Mouse (Mus musculus) liver, embryonic 16.5 days (tissue): Measurements from ENCODE around the gene Chn1. TPM values are rescaled to one million over a fixed set of nuclear protein-coding genes. Genes with fewer than 3 reads are reported as not detected.

Source experiments
- ATAC-seq: fragments of 200-750 bp; cut with Nextera tagmentation; 2 replicates; pipeline ENCODE4 v1.8.0; 2017; ENCODE audit warnings: low read depth, mild to moderate bottlenecking, moderate number of reproducible peaks, moderate library complexity
- H3K27ac ChIP-seq: fragments of 300-500 bp; sonication (generic); 2 replicates; pipeline ENCODE4 v1.5.1; 2014; ENCODE audit warnings: mild to moderate bottlenecking, low read length
- H3K27me3 ChIP-seq: fragments of 300-500 bp; sonication (generic); 2 replicates; pipeline ENCODE4 v1.6.1; 2014; ENCODE audit warnings: low read depth, low read length, mixed read lengths; ENCODE audit not compliant: control insufficient read depth, insufficient read depth
- H3K36me3 ChIP-seq: fragments of 300-500 bp; sonication (generic); 2 replicates; pipeline ENCODE4 v1.6.1; 2014; ENCODE audit warnings: mild to moderate bottlenecking; ENCODE audit not compliant: control insufficient read depth, insufficient read depth
- H3K4me1 ChIP-seq: fragments of 300-500 bp; sonication (generic); 2 replicates; pipeline ENCODE4 v1.6.1; 2014; ENCODE audit warnings: low read depth, low read length, mixed read lengths; ENCODE audit not compliant: control insufficient read depth
- H3K4me2 ChIP-seq: fragments of 300-500 bp; sonication (generic); 2 replicates; pipeline ENCODE4 v1.6.1; 2014; ENCODE audit warnings: low read depth, low read length, mixed read lengths
- H3K4me3 ChIP-seq: fragments of 300-500 bp; sonication (generic); 2 replicates; pipeline ENCODE4 v1.5.1; 2014; ENCODE audit warnings: low read depth, mild to moderate bottlenecking, low read length
- H3K9ac ChIP-seq: fragments of 300-500 bp; sonication (generic); 2 replicates; pipeline ENCODE4 v1.6.1; 2014; ENCODE audit warnings: low read depth, low read length
- H3K9me3 ChIP-seq: fragments of 300-500 bp; sonication (generic); replicated peaks from 2 replicates; pipeline ENCODE4 v1.6.1; 2016; ENCODE audit warnings: low read length; ENCODE audit not compliant: control insufficient read depth
- WGBS: fragments of 180-500 bp; shearing (Covaris S2); extraction: QIAGEN DNeasy Blood & Tissue Kit; methylation state at CpG from one replicate; pipeline ENCODE4 v1.1.7; 2014; ENCODE audit not compliant: insufficient replicate concordance; 5-methylcytosine and 5-hydroxymethylcytosine counted together
- polyA plus RNA-seq: library from polyadenylated mRNA; unstranded; fragments of >200 nt; fragmentation: Nextera tagmentation; extraction: Ambion mirVana; gene quantifications from 2 replicates; pipeline ENCODE4 v1.2.1, GENCODE M21; 2015

The Chn1 gene
- polyA plus RNA-seq, 1 experiment from 2014 or later = 0.33 TPM

DNA sequence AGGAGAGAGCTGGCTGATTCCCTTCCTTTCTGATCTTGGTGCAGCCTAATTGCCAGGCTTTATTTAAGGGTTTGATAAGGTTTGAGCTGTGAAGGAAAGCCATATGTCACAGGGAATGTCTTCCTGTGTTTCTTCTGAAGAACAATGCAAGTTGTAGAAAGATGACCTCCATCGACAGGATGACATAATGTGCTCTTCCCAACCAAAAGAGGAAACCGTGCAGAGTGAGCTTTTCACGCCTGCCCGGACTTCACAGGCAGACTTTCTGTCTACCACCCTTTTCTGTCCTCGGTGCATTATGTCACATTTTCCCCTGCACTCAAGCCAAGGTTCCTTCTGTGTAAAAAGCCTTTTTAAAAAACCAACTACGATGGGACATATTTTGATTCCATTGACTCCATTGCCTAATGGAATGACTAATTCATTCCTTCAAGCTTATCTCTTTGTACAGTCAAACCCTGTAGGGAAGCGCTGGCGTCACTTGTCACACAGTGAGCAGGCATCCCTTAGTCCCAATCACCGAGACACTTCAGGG, 7.3 kb upstream of the Chn1 start:
- Histone ChIP-seq H3K36me3 (no peaks in the 10 kb centered on the region), H3K9ac (no peak overlapping the region), H3K4me3 (no peak overlapping the region), H3K27ac (no peak overlapping the region), H3K27me3 (peaks cover 13% of the 10 kb centered on the region), H3K4me2 (no peak overlapping the region), H3K4me1 (no peaks in the 10 kb centered on the region), H3K9me3 (no peaks in the 10 kb centered on the region)
- WGBS = 14% methylated on average over 9 of the region's 9 CpGs
- ATAC-seq = no peak

DNA sequence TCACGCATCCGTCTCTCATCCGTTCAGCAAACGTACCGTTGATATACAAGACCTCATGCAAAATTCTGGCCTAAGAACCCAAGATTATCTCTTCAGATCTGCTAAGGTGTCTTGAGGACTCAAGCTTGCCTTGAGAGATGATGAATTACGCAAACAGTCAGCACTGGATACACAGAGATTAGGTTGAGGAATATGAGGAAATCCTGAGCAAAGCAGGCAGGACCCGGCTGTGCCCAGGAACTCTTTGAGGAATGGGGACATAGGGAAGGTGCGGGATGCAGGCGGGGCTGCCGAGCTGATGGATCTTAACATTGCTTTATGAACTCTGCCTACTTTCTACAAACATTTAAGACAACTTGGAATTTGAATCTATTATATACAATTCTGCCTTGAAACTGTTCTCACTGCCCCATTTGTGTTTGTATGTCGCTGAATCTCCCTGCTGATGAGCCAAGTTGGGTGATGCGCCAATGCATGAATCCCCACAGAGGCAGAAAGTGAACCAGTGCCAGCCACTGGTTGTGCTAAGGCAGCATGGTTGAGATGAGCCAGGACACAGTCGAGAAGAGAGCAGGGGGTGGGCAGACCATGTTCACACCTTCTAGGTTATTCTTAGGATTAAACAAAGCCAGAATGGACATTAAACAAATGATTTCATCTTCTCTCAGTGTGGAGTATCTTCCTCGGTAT, 5.3 kb upstream of the Chn1 start:
- Histone ChIP-seq H3K9ac (no peak overlapping the region), H3K9me3 (no peaks in the 10 kb centered on the region), H3K4me3 (no peak overlapping the region), H3K4me1 (peaks cover under 1% of the 10 kb centered on the region), H3K27ac (no peak overlapping the region), H3K27me3 (peaks cover 28% of the 10 kb centered on the region), H3K36me3 (no peaks in the 10 kb centered on the region), H3K4me2 (no peak overlapping the region)
- WGBS = 72% methylated on average over 14 of the region's 14 CpGs
- no peak for ATAC-seq

- Histone ChIP-seq H3K9me3 (no peaks in the 10 kb centered on the region), H3K36me3 (no peaks in the 10 kb centered on the region), H3K27ac (no peak overlapping the region), H3K27me3 (peaks cover 35% of the 10 kb centered on the region), H3K4me1 (peaks cover 3% of the 10 kb centered on the region), H3K4me2 (no peak overlapping the region), H3K9ac (no peak overlapping the region), H3K4me3 (no peak overlapping the region)
- no peak for ATAC-seq
- WGBS = 59% methylated on average over 7 of the region's 7 CpGs
These were observed 4.7 kb upstream of the Chn1 start for GRCm38 (mm10) chr2:73779796-73780195.

GRCm38 (mm10) chr2:73779016-73779595, 4.0 kb upstream of the Chn1 start:
- Histone ChIP-seq H3K27ac (no peak overlapping the region), H3K36me3 (no peaks in the 10 kb centered on the region), H3K4me1 (peaks cover 3% of the 10 kb centered on the region), H3K9ac (no peak overlapping the region), H3K27me3 (peaks cover 41% of the 10 kb centered on the region), H3K4me2 (no peak overlapping the region), H3K9me3 (no peaks in the 10 kb centered on the region), H3K4me3 (no peak overlapping the region)
- ATAC-seq = no peak
- WGBS = 52% methylated on average over 4 of the region's 4 CpGs

DNA sequence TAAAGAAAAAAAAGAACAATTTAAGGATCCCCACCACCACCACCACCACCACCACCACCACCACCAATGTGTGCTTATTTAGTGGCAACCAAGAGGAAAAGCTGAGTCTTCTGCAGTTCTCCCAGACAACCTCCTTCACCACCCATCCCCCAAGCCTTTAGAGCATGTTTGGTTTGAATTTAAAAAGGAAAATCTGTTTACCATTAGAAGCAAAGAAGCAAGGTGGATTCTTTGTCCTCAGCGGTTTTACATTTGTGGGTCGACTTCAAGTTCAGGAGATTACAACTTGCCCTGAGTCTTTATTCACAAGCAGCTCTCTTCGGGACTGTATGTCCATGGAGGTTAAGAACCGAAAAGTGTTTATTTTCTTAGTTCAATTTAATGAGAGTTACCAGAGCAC, 1.8 kb upstream of the Chn1 start:
- peaks cover 52% of the 10 kb centered on the region for H3K27me3 ChIP-seq

DNA sequence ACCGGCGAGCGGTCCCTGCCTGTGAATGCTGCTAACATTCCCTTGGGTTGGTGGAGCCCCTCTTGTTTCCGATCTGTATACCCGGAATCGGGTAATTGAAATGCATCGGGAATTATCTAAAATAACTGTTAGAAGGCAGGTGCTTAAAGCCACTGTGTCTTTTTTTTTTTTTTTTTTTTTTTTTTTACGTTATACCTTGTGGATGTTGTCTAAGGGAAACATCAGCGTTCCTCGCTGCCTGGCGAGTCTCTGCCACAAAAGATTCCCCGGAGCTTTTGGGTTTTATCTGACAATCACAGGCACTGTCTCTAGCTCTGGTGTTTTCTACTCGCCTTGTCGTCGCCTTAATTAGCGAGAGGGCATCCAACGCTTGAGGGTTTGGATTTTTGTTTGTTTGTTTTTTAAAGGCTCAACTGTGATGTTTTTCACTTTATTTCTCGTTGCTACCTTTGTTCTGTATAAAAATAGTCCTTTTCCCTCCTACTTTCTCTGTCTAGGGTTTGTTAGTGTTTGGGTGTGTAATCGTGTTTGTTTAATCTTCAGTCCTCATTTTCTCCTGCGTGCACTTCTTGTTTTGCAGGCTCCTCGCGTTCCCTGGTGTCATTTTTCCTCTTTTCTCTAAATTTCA, 651 bp upstream of the Chn1 start:
- H3K36me3 ChIP-seq = no peaks in the 10 kb centered on the region
- H3K4me1 ChIP-seq = peaks cover 3% of the 10 kb centered on the region
- peak overlapping the region; percentile 87 for H3K4me2 ChIP-seq
- peaks cover 52% of the 10 kb centered on the region for H3K27me3 ChIP-seq
- H3K4me3 ChIP-seq = peak overlapping the region; percentile 70
- no peak overlapping the region for H3K27ac ChIP-seq
- H3K9me3 ChIP-seq = no peaks in the 10 kb centered on the region
- no peak for ATAC-seq
- WGBS = under 1% methylated on average over 22 of the region's 22 CpGs
- H3K9ac ChIP-seq = no peak overlapping the region

More for the DNA sequence above, 1.8 kb upstream of the Chn1 start:
- H3K4me1 ChIP-seq = peaks cover 3% of the 10 kb centered on the region
- 30% methylated on average over 4 of the region's 4 CpGs for WGBS
- no peak overlapping the region for H3K9ac ChIP-seq
- no peaks in the 10 kb centered on the region for H3K36me3 ChIP-seq
- no peak overlapping the region for H3K4me3 ChIP-seq
- no peak for ATAC-seq
- no peak overlapping the region for H3K4me2 ChIP-seq
- no peak overlapping the region for H3K27ac ChIP-seq
- no peaks in the 10 kb centered on the region for H3K9me3 ChIP-seq

GRCm38 (mm10) chr2:73772945-73773344, 2.2 kb downstream of the Chn1 start:
- Histone ChIP-seq H3K4me1 (peaks cover 3% of the 10 kb centered on the region), H3K4me3 (no peak overlapping the region), H3K4me2 (no peak overlapping the region), H3K27me3 (peaks cover 45% of the 10 kb centered on the region), H3K9me3 (no peaks in the 10 kb centered on the region), H3K36me3 (no peaks in the 10 kb centered on the region), H3K9ac (no peak overlapping the region), H3K27ac (no peak overlapping the region)
- WGBS = 37% methylated on average over 1 of the region's 1 CpGs
- ATAC-seq = no peak

- peaks cover 8% of the 10 kb centered on the region for H3K27me3 ChIP-seq
- H3K4me2 ChIP-seq = no peak overlapping the region
- H3K9me3 ChIP-seq = no peaks in the 10 kb centered on the region
- ATAC-seq = no peak
- no peaks in the 10 kb centered on the region for H3K36me3 ChIP-seq
- H3K27ac ChIP-seq = no peak overlapping the region
- 50% methylated on average over 4 of the region's 4 CpGs for WGBS
- H3K4me1 ChIP-seq = no peaks in the 10 kb centered on the region
- H3K4me3 ChIP-seq = no peak overlapping the region
- no peak overlapping the region for H3K9ac ChIP-seq
These were observed 6.5 kb downstream of the Chn1 start for GRCm38 (mm10) chr2:73768669-73769068.

DNA sequence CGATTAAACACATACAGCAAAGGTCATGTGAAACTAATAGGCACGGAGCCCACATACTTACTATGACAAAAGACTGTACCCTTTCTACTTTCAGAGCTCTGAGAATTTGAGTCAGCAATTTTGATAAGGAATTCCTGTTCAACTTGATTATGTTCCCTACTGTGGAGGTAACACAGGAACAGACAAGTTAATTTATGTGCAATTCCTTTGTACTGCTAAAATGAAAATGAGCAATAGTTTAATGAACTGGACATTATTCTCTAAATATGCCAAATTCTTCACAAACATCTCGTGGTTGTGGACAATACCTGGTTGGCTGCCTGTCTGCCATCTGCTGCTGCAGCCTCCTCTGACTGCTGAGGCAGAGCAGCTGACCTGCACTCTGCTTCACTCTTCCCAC, 11.6 kb downstream of the Chn1 start:
- no peaks in the 10 kb centered on the region for H3K9me3 ChIP-seq
- no peak overlapping the region for H3K4me3 ChIP-seq
- no peak overlapping the region for H3K9ac ChIP-seq
- ATAC-seq = no peak
- H3K27ac ChIP-seq = no peak overlapping the region
- H3K4me2 ChIP-seq = no peak overlapping the region
- no peaks in the 10 kb centered on the region for H3K27me3 ChIP-seq
- 52% methylated on average over 3 of the region's 3 CpGs for WGBS
- no peaks in the 10 kb centered on the region for H3K4me1 ChIP-seq
- no peaks in the 10 kb centered on the region for H3K36me3 ChIP-seq
